Mouse (Mus musculus): Measurements from ENCODE around the gene Mcts1. TPM values are rescaled to one million over a fixed set of nuclear protein-coding genes. Genes with fewer than 3 reads are reported as not detected.

Gene Mcts1
- total RNA-seq, 2 experiments from 2014 or later, result 43.0 to 43.9 TPM

DNA sequence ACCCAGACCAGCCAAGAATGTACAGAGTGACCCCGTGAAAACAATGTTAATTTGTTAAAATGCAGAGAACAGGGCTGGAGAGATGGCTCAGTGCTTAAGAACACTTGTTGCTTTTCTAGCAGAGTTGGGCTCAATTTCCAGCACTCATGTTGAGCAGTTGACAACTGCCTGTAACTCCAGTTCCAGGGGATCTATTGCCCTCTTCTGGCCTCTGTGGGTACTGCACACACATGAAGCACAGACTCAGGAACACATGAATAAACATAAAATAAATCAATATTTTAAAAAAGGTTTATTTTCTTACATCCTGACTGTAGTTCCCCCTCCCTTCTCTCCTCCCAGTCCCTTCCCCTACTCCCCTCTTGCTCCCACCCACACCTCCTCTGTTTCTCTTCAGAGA lies 52.8 kb downstream of the Mcts1 start:
- intact Hi-C loops (cut with DNase I), result loop anchor here (10.0 kb wide), 1 partner anchor 138 kb away; no protein-coding TSS in a partner anchor
- DNase-seq, result no peak

GRCm38 (mm10) chrX:38654681-38655080 lies 54.3 kb downstream of the Mcts1 start:
- intact Hi-C loops (cut with DNase I), result loop anchor here (10.0 kb wide), 1 partner anchor 140 kb away; no protein-coding TSS in a partner anchor

GRCm38 (mm10) chrX:38656206-38656883 lies 56.0 kb downstream of the Mcts1 start:
- DNase-seq, result no peak
- intact Hi-C loops (cut with DNase I), result loop anchor here (10.0 kb wide), 1 partner anchor 142 kb away; no protein-coding TSS in a partner anchor

More at GRCm38 (mm10) chrX:38654681-38655080, 54.3 kb downstream of the Mcts1 start:
- DNase-seq, result no peak

Other genes starting within 250 kb of the Mcts1 start
- 10 to 100 TPM; 58.2 to 66.6 TPM for gene Lamp2, start 144.1 kb upstream of the Mcts1 start, total RNA-seq (2021)
- gene Cul4b, start 24.4 kb upstream of the Mcts1 start, total RNA-seq (2021), result 1 to 10 TPM; 9.1 to 9.3 TPM
- 1 to 10 TPM; 8.7 to 9.6 TPM for gene C1galt1c1, start 34.5 kb downstream of the Mcts1 start, total RNA-seq (2021)
- gene 6030498E09Rik, start 172.1 kb downstream of the Mcts1 start, total RNA-seq (2021), result not detected